Mouse (Mus musculus): ENCODE results near the gene Cdc42bpa.
A peak's percentile ranks its signal among the peaks of the same experiment; 100 is the strongest.

The Cdc42bpa gene

DNA sequence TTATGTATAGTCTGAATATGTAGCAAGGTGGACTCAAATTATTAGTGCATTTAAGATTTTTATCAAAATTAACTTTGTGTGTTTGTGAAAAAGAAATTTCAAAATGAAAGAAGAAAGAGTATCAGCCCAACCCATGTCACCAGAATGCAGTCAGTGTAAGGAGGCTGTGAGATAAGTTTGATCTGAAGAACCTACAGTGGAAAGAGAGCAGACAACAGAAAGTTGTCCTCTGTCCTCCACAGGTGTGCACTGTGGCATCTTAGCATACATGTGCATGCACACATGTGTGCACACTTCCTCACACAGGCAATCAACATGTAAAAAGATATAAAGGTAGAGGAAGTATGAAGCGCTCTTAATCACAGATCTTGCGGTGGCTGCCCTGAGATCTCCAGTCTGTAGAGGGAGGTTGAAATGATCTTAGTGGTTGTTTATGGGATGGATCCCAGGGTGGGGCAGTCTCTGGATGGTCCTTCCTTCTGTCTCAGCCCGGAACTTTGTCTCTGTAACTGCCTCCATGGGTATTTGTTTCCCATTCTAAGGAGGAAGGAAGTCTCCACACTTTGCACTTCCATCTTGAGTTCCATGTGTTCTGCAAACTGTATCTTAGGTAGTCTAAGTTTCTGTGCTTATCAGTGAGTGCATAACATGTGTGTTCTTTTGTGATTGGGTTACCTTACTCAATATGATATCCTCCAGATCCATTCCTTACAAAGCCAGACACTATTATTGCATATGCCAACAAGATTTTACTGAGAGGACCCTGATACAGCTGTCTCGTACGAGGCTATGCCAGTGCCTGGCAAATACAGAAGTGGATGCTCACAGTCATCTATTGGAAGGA is 71.7 kb downstream of the Cdc42bpa start:
- no peak for DNase-seq (ENCODE audit: low read depth, low spot score)

DNA sequence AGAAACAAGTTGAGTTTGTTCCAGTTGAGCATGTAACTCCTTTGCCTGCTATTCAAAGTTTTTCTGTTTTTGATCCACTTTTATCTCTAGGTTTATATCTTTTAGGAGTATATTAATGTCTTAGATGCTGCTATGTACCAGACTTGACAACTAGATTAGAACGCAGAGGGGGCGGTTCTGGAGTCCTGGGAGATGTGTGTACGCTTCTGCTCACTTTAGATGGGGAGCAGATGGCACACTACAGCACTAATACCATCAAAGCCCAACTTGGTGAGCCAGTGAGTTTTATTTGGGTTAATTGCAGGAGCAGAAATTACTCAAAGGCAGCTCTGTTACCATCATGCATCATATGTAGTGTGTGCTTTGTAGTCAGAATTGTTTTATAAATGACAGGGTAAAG is 77.2 kb downstream of the Cdc42bpa start:
- DNase-seq (ENCODE audit: low read depth, low spot score) = peak; percentile 84

- no peak for DNase-seq (ENCODE audit: low read depth, low spot score)
Measured at GRCm38 (mm10) chr1:180044160-180044559, 83.9 kb downstream of the Cdc42bpa start.

DNA sequence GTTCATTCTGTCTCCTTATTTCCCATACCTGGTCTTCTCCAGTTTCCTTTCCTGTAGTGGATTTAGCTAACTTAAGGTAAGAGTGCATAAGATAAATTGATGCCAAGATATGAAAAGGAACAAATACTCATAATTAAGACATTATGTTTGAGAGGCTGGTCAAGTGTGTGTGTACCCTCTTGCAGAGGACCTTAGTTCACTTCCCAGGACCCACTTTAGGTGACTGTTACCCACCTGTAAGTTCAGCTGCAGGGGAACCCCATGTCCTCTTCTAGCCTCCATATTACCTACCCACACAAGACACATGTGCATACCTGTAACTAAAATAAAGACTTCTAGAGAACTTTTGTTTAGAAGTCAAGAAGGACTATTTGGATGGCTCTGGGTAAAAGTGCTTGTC is 84.9 kb downstream of the Cdc42bpa start:
- DNase-seq (ENCODE audit: low read depth, low spot score) = no peak

GRCm38 (mm10) chr1:180089176-180089575 is 128.9 kb downstream of the Cdc42bpa start:
- peak; percentile 75 for DNase-seq (ENCODE audit: low read depth, low spot score)

DNA sequence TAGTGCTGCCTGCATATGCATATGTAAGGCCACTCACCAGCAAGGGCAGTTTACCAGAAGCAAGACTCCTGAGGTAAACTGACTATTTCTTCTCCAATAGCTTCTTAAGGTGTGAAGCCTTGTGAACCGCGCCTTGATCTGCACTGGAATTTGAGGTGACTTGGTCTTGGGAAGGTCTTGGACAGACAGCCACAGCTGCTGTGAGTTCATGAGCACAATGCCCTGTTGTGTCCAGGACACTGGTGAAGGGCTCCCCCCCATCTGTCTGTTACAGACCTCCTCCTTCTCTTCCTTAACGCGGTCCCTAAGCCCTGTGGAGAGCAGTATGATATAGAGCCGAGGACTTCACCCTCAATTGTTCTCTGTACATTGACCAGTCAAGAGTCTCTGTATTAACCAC is 138.2 kb downstream of the Cdc42bpa start:
- no peak for DNase-seq (ENCODE audit: low read depth, low spot score)

DNA sequence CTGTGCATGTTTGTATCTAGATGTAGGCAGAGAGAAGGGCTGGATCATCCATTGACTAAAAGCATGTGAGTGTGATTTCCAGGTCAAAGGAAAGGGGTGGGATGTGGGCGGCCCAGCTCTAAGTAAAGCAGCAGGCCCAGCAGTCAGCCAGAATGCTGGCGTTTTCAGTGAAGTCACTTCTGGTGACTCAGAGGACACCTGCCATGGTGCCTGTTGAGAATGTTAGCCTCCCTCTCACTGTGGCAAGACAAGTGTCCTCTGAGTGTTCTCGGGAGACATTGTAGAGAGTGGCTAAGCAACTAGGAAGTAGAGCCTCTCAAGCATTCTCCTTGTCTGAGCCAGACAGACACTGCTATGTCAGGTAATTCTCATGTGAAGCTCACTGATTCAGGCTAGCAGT is 144.3 kb downstream of the Cdc42bpa start:
- peak; percentile 91 for DNase-seq (ENCODE audit: low read depth, low spot score)

DNA sequence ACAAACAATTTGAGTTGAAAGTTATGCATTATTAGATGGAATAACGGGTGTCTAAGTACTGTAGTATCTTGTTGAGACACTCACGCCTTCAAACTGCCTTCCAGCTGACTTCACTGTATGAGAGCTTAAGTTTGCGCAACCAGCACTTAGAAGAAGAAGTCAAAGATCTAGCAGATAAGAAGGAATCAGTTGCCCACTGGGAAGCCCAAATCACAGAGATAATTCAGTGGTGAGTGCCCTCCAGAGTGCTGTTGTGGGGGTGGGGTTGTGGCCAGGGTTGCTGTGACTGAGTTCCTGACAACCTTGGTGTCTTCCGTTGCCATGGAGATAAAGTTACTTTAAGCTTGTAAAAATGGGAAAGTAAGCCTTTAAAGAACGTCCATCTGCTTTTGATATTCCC is 148.8 kb downstream of the Cdc42bpa start:
- no peak for DNase-seq (ENCODE audit: low read depth, low spot score)

GRCm38 (mm10) chr1:180116525-180116924 is 156.3 kb downstream of the Cdc42bpa start:
- no peak for DNase-seq (ENCODE audit: low read depth, low spot score)

DNA sequence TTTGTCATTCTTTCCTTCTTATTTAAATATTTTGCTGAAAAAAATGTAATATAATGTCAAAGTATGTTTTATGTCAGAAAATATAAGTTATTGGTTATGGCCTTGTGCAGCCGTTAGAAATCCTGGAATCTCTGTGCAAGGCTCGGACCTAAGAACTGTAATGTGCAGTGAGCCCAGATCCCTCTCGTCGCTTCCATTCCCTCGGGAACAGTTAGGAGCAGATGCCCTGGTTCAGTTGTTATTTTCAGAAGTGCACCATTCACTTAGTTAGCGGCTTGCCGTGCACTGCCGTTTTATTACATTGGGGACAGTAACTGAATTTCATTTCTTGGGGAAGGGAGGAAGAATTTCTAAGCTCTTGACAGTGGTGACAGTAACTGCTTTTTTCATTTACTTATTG is 158.0 kb downstream of the Cdc42bpa start:
- DNase-seq (ENCODE audit: low read depth, low spot score) = no peak

DNA sequence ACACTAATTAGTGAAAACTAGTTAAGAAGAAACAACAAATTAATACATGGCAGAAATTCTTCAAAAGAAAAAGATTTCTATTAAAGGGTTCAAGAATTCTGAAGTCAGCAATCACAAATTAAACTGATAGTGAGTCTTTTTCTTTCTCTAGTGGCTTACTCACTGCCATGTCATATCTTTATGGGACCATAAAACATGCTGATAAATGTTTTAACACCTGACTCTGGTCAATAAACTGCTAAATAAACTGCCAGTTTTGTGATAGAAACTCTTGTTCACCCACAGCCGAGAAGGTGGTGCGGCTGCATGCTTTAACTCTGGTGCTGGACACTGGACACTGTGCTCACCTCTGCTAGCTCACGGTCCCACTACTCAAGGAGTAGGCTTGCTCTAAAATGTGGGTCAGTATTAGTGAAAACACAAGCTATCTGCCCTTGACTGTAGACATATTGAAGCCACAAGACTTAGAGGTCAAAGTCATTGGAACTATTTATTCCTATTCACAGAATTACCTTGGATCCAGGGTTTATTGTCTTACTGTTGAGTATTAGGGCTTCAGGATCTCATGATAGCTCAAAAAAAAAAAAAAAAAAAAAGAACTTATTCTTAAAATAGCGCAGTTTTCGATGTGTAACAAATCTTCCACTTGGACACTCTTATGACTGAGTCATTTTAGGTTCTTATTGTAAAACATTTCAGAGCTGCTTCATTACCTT is 168.0 kb downstream of the Cdc42bpa start:
- no peak for DNase-seq (ENCODE audit: low read depth, low spot score)

- DNase-seq (ENCODE audit: low read depth, low spot score) = no peak
Measured at GRCm38 (mm10) chr1:180131402-180131801, 171.1 kb downstream of the Cdc42bpa start.

GRCm38 (mm10) chr1:180132187-180132586 is 171.9 kb downstream of the Cdc42bpa start:
- DNase-seq (ENCODE audit: low read depth, low spot score) = no peak

GRCm38 (mm10) chr1:180139158-180139557 is 178.9 kb downstream of the Cdc42bpa start:
- DNase-seq (ENCODE audit: low read depth, low spot score) = peak; percentile 65

GRCm38 (mm10) chr1:180140970-180141369 is 180.7 kb downstream of the Cdc42bpa start:
- peak; percentile 36 for DNase-seq (ENCODE audit: low read depth, low spot score)

GRCm38 (mm10) chr1:180148036-180148435 is 187.8 kb downstream of the Cdc42bpa start:
- DNase-seq (ENCODE audit: low read depth, low spot score) = no peak

DNA sequence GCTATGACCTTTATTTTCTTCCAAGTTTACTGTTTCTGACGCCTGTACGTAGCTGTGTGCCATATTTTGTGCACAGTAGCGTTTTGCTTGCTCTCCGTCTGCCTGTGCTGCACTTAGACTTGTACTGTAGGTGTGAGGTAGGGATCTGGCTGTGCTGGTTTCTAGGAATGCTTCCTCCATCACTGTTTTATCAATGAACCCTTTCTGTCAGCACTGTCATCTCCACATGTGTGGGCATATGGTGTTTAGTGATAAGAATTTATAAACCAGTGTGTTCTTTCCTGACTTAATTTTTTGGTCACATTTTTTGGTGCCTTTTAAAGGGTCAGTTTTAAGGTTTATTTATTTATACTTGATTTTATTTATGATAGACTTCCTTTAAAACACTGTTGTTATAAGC is 188.3 kb downstream of the Cdc42bpa start:
- no peak for DNase-seq (ENCODE audit: low read depth, low spot score)

DNA sequence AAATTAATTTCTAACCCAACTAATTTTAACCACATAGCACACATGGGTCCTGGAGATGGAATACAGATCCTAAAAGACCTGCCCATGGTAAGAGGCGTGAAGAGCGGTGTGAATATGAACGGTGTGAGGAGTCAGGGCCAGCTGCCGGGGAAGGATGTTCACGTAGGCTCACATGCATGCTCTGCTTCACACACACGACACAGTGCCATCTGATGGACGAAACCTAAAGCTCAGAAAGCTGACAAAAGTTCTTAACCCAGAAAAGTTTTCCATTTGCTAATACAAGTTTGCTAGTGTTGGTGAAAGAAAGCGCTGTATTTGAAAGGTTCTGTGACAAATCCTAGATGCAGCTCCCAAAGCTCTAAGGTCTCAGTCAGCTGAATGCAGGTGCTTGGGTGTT is 190.9 kb downstream of the Cdc42bpa start:
- peak; percentile 52 for DNase-seq (ENCODE audit: low read depth, low spot score)

DNA sequence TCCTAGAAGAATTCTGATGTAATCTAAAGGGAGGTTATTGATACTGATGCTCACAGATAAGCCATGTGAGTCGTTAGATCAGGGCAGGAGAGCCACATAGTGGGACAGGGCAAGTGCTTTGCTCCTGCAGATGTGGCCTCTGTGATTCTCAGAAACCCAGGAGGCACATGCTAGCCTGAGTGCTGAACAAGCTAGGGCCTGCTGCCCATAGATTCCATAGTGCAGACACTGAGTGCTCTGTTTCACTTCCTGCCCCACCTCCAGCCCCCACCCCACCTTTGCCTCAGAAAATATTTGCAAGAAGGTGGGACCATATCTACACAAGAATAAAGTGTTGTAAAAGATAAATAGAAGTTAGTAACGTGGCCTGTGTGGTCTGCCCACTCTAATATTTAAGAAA is 198.4 kb downstream of the Cdc42bpa start:
- no peak for DNase-seq (ENCODE audit: low read depth, low spot score)

DNA sequence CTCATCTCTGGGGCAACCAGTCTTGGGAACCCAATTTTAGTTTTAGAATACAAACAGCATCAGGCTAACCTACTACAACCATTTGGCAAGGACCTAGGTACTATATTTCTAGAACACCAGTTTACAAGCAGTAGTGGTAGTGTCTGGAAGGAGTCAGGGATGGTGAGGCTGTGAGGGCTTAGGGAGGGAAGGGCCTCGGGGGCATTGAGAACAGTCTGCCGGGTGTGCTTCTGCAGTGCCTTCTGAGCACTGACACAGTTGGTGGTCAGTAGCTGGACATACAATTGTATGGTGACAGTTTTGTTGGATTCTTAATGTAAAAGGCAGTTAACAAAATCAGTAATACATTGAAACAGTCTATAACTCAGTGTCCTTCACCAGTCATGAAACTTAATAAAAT is 200.3 kb downstream of the Cdc42bpa start:
- DNase-seq (ENCODE audit: low read depth, low spot score) = no peak

DNA sequence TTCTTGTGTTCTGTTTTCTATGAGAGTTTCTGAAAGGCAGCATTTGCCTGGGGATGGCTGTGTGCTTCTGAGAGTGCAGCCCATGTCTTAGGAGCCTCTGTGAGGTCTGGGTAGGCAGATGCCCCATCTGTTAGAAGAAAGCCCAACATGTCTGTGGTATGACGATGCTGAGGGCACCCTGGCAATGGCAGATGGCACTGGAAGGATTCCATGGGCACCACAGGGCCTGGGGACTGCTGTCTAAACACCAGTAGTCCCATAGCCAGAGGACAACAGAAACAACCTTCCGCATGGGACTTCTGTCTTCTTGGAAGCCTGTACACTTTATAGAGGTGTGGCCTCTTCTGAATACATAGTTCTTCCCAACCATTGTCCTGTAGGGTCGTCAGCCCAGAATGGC is 200.9 kb downstream of the Cdc42bpa start:
- DNase-seq (ENCODE audit: low read depth, low spot score) = peak; percentile 80

DNA sequence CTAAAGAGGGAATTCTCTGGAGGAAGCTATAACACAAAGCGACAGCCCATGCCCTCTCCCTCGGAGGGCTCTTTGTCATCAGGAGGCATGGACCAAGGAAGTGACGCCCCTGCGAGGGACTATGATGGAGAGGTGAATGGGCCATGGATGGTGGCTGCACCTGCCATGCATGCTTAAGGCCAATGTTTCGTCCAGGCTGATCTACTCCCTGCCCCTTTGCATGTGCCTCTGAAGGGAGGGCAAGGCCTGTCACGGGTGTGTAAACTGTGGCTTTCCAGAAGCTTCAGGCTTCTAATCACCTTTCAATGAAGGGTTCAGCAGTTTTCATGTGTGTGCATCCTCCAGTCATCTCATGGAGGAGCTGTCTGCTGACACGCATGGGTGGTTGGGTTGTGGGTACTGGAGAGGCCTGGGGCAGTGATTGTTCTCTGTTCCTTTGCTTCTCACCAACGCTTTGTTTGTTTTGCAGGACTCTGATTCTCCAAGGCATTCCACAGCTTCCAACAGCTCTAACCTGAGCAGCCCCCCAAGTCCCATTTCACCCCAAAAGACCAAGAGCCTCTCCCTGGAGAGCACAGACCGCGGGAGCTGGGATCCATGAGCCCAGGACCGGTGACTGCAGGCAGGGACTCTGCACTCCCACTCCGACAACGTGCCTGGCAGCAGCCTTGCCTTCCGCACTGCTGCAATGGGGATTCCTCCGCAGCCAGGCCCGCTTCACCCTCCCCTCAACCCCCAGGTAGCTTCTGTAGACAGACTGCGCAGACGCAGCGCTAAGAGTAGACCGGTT is 201.5 kb downstream of the Cdc42bpa start:
- DNase-seq (ENCODE audit: low read depth, low spot score) = no peak

Data from brain, adult 2 months (tissue).